8 mouse cellular contexts compared by ENCODE assay signal in genomic region chr10:80070837-80071515, GRCm38 (mm10). TPM values are rescaled to one million over a fixed set of nuclear protein-coding genes. Genes with fewer than 3 reads are reported as not detected.
DNase-seq lines count a peak whose midpoint lies in the region; ATAC-seq lines count a peak whose summit lies in the region.

No protein-coding gene starts in this region.

- no peaks in the 10 kb centered on the region for H3K36me3 ChIP-seq in forebrain, embryonic 11.5 days (ENCODE audit: control insufficient read depth, insufficient read depth, low read length)
- H3K36me3 ChIP-seq in forebrain, embryonic 16.5 days (ENCODE audit: control insufficient read depth, insufficient read depth) = no peaks in the 10 kb centered on the region
- peaks cover 11% of the 10 kb centered on the region; the same call in 1 of the 2 replicates for H3K36me3 ChIP-seq in embryonic facial prominence, embryonic 14.5 days (ENCODE audit: control insufficient read depth, insufficient read depth, low read length)
- H3K36me3 ChIP-seq in heart, embryonic 12.5 days = peaks cover 29% of the 10 kb centered on the region
- peaks cover 60% of the 10 kb centered on the region for H3K36me3 ChIP-seq in liver, embryonic 12.5 days

- no peak overlapping the region for H3K4me3 ChIP-seq in forebrain, embryonic 11.5 days (ENCODE audit: low read depth, low read length)
- no peak overlapping the region for H3K4me3 ChIP-seq in forebrain, embryonic 16.5 days (replicated peaks; ENCODE audit: low read length)
- no peak overlapping the region for H3K4me3 ChIP-seq in embryonic facial prominence, embryonic 14.5 days (ENCODE audit: low read depth, low read length)
- H3K4me3 ChIP-seq in heart, embryonic 12.5 days = 0 out of 2 replicates have a peak overlapping the region, but pooled peaks have one; percentile 2
- peak overlapping the region; percentile 4; the same call in 1 of the 2 replicates for H3K4me3 ChIP-seq in liver, embryonic 12.5 days

- no peak for DNase-seq in forebrain, embryonic 11.5 days (ENCODE audit: low spot score)
- peak; percentile 78 for DNase-seq in embryonic facial prominence, embryonic 14.5 days (ENCODE audit: low spot score)
- peak; percentile 92 for DNase-seq in kidney, postnatal 10 days
- DNase-seq in monocyte, adult 2 months (ENCODE audit: low read depth in 1 of 2, low spot score in 2 of 2) = peak; percentile 50 to 66
- peak; percentile 40 for DNase-seq in telencephalon, adult 2 months (ENCODE audit: low read depth, low spot score)

- H3K4me1 ChIP-seq in forebrain, embryonic 11.5 days (replicated peaks; ENCODE audit: control insufficient read depth, insufficient read depth, low read length) = peaks cover 4% of the 10 kb centered on the region; the same call in 1 of the 2 replicates
- no peaks in the 10 kb centered on the region for H3K4me1 ChIP-seq in forebrain, embryonic 16.5 days (replicated peaks; ENCODE audit: control insufficient read depth, insufficient read depth, low read length)
- H3K4me1 ChIP-seq in embryonic facial prominence, embryonic 14.5 days (ENCODE audit: control insufficient read depth, insufficient read depth, low read length) = peaks cover 24% of the 10 kb centered on the region
- peaks cover 56% of the 10 kb centered on the region for H3K4me1 ChIP-seq in heart, embryonic 12.5 days (replicated peaks)
- H3K4me1 ChIP-seq in liver, embryonic 12.5 days = peaks cover 67% of the 10 kb centered on the region

- H3K9ac ChIP-seq in forebrain, embryonic 11.5 days (ENCODE audit: low read length) = no peak overlapping the region
- H3K9ac ChIP-seq in forebrain, embryonic 16.5 days (replicated peaks; ENCODE audit: low read depth, low read length) = no peak overlapping the region
- H3K9ac ChIP-seq in embryonic facial prominence, embryonic 14.5 days (ENCODE audit: low read depth, low read length) = 0 out of 2 replicates have a peak overlapping the region, but pooled peaks have one; percentile 15
- 0 out of 2 replicates have a peak overlapping the region, but pooled peaks have one; percentile 33 for H3K9ac ChIP-seq in heart, embryonic 12.5 days
- H3K9ac ChIP-seq in liver, embryonic 12.5 days = peak overlapping the region; percentile 58

- ATAC-seq in forebrain, embryonic 11.5 days (replicated peaks; ENCODE audit: low FRiP score) = 0 out of 2 replicates have a peak, but pooled peaks have one; percentile 50
- ATAC-seq in forebrain, embryonic 16.5 days = no peak
- ATAC-seq in embryonic facial prominence, embryonic 14.5 days (ENCODE audit: low read depth) = peak; percentile 85
- ATAC-seq in heart, embryonic 12.5 days (ENCODE audit: insufficient number of reproducible peaks, low FRiP score) = peak; percentile 94
- peak; percentile 96 for ATAC-seq in liver, embryonic 12.5 days

- 0 out of 2 replicates have a peak overlapping the region, but pooled peaks have one; percentile 31 for H3K27ac ChIP-seq in forebrain, embryonic 11.5 days (ENCODE audit: low read depth, low read length)
- H3K27ac ChIP-seq in forebrain, embryonic 16.5 days (ENCODE audit: low read length) = no peak overlapping the region
- H3K27ac ChIP-seq in embryonic facial prominence, embryonic 14.5 days (replicated peaks; ENCODE audit: low read depth, low read length) = peak overlapping the region; percentile 45; the same call in 1 of the 2 replicates
- H3K27ac ChIP-seq in heart, embryonic 12.5 days (ENCODE audit: poor library complexity, severe bottlenecking) = peak overlapping the region; percentile 83
- H3K27ac ChIP-seq in liver, embryonic 12.5 days = peak overlapping the region; percentile 90

- 80% methylated on average over 9 of the region's 9 CpGs for WGBS in forebrain, embryonic 11.5 days
- WGBS in forebrain, embryonic 16.5 days = 54% methylated on average over 9 of the region's 9 CpGs
- WGBS in embryonic facial prominence, embryonic 14.5 days = 40% methylated on average over 9 of the region's 9 CpGs
- 45% methylated on average over 9 of the region's 9 CpGs for WGBS in heart, embryonic 12.5 days
- WGBS in liver, embryonic 12.5 days (ENCODE audit: insufficient replicate concordance) = 55% methylated on average over 9 of the region's 9 CpGs

- no peak overlapping the region for H3K4me2 ChIP-seq in forebrain, embryonic 11.5 days (ENCODE audit: low read depth, low read length, severe bottlenecking)
- H3K4me2 ChIP-seq in forebrain, embryonic 16.5 days (ENCODE audit: low read length) = no peak overlapping the region
- no peak overlapping the region for H3K4me2 ChIP-seq in embryonic facial prominence, embryonic 14.5 days (ENCODE audit: low read depth, low read length)
- peak overlapping the region; percentile 20; the same call in 1 of the 2 replicates for H3K4me2 ChIP-seq in heart, embryonic 12.5 days
- H3K4me2 ChIP-seq in liver, embryonic 12.5 days = peak overlapping the region; percentile 49

- no peaks in the 10 kb centered on the region for H3K9me3 ChIP-seq in forebrain, embryonic 11.5 days (ENCODE audit: control insufficient read depth, low read length)
- H3K9me3 ChIP-seq in forebrain, embryonic 16.5 days (ENCODE audit: control insufficient read depth, low read length) = no peaks in the 10 kb centered on the region
- no peaks in the 10 kb centered on the region for H3K9me3 ChIP-seq in embryonic facial prominence, embryonic 14.5 days (ENCODE audit: control insufficient read depth, low read length)
- H3K9me3 ChIP-seq in heart, embryonic 12.5 days (replicated peaks) = no peaks in the 10 kb centered on the region
- H3K9me3 ChIP-seq in liver, embryonic 12.5 days (replicated peaks) = no peaks in the 10 kb centered on the region

- H3K27me3 ChIP-seq in forebrain, embryonic 11.5 days (ENCODE audit: control insufficient read depth, insufficient read depth, low read length) = no peaks in the 10 kb centered on the region
- H3K27me3 ChIP-seq in forebrain, embryonic 16.5 days (replicated peaks; ENCODE audit: control insufficient read depth, insufficient read depth, low read length) = no peaks in the 10 kb centered on the region
- no peaks in the 10 kb centered on the region for H3K27me3 ChIP-seq in embryonic facial prominence, embryonic 14.5 days (replicated peaks; ENCODE audit: control insufficient read depth, insufficient read depth, low read length)
- no peaks in the 10 kb centered on the region for H3K27me3 ChIP-seq in heart, embryonic 12.5 days (replicated peaks)
- no peaks in the 10 kb centered on the region for H3K27me3 ChIP-seq in liver, embryonic 12.5 days (replicated peaks)

RNA-seq across cellular contexts. Expression of gene Gpx4, which starts 24.0 kb away (rescaled TPM):
- polyA plus RNA-seq in forebrain, embryonic 11.5 days (2014; fragmentation: Nextera tagmentation; extraction: Ambion mirVana) = 506 and 516 TPM in 2 replicates
- polyA plus RNA-seq in forebrain, embryonic 16.5 days (2015; fragmentation: Nextera tagmentation; extraction: Ambion mirVana) = 443 and 475 TPM in 2 replicates
- 505 and 517 TPM in 2 replicates for polyA plus RNA-seq in embryonic facial prominence, embryonic 14.5 days (2014; fragmentation: Nextera tagmentation; extraction: Ambion mirVana)
- polyA plus RNA-seq in heart, embryonic 12.5 days (2016; fragmentation: Nextera tagmentation; extraction: Ambion mirVana) = 677 and 717 TPM in 2 replicates
- polyA plus RNA-seq in liver, embryonic 12.5 days (2016; fragmentation: Nextera tagmentation; extraction: Ambion mirVana) = 682 and 685 TPM in 2 replicates

RNA-seq across cellular contexts. Expression of gene Polr2e, which starts 31.4 kb away (rescaled TPM):
- polyA plus RNA-seq in forebrain, embryonic 11.5 days (2014; fragmentation: Nextera tagmentation; extraction: Ambion mirVana) = 217 and 243 TPM in 2 replicates
- polyA plus RNA-seq in forebrain, embryonic 16.5 days (2015; fragmentation: Nextera tagmentation; extraction: Ambion mirVana) = 173 and 178 TPM in 2 replicates
- 207 and 227 TPM in 2 replicates for polyA plus RNA-seq in embryonic facial prominence, embryonic 14.5 days (2014; fragmentation: Nextera tagmentation; extraction: Ambion mirVana)
- 132 and 135 TPM in 2 replicates for polyA plus RNA-seq in heart, embryonic 12.5 days (2016; fragmentation: Nextera tagmentation; extraction: Ambion mirVana)
- 142 and 147 TPM in 2 replicates for polyA plus RNA-seq in liver, embryonic 12.5 days (2016; fragmentation: Nextera tagmentation; extraction: Ambion mirVana)

RNA-seq across cellular contexts. Expression of gene Sbno2, which starts 34.4 kb away (rescaled TPM):
- 12.5 and 13.6 TPM in 2 replicates for polyA plus RNA-seq in forebrain, embryonic 11.5 days (2014; fragmentation: Nextera tagmentation; extraction: Ambion mirVana)
- polyA plus RNA-seq in forebrain, embryonic 16.5 days (2015; fragmentation: Nextera tagmentation; extraction: Ambion mirVana) = 13.1 and 14.9 TPM in 2 replicates
- polyA plus RNA-seq in embryonic facial prominence, embryonic 14.5 days (2014; fragmentation: Nextera tagmentation; extraction: Ambion mirVana) = 12.8 and 14.1 TPM in 2 replicates
- 13.0 and 14.6 TPM in 2 replicates for polyA plus RNA-seq in heart, embryonic 12.5 days (2016; fragmentation: Nextera tagmentation; extraction: Ambion mirVana)
- polyA plus RNA-seq in liver, embryonic 12.5 days (2016; fragmentation: Nextera tagmentation; extraction: Ambion mirVana) = 15.0 and 15.4 TPM in 2 replicates

RNA-seq across cellular contexts. Expression of gene Stk11, which starts 44.6 kb away (rescaled TPM):
- polyA plus RNA-seq in forebrain, embryonic 11.5 days (2014; fragmentation: Nextera tagmentation; extraction: Ambion mirVana) = 26.5 and 31.6 TPM in 2 replicates
- polyA plus RNA-seq in forebrain, embryonic 16.5 days (2015; fragmentation: Nextera tagmentation; extraction: Ambion mirVana) = 18.0 and 19.7 TPM in 2 replicates
- polyA plus RNA-seq in embryonic facial prominence, embryonic 14.5 days (2014; fragmentation: Nextera tagmentation; extraction: Ambion mirVana) = 32.6 and 32.7 TPM in 2 replicates
- 10.8 and 13.8 TPM in 2 replicates for polyA plus RNA-seq in heart, embryonic 12.5 days (2016; fragmentation: Nextera tagmentation; extraction: Ambion mirVana)
- polyA plus RNA-seq in liver, embryonic 12.5 days (2016; fragmentation: Nextera tagmentation; extraction: Ambion mirVana) = 18.6 and 19.8 TPM in 2 replicates

RNA-seq across cellular contexts. Expression of gene Arhgap45, which starts 54.5 kb away (rescaled TPM):
- 4.6 and 4.9 TPM in 2 replicates for polyA plus RNA-seq in forebrain, embryonic 11.5 days (2014; fragmentation: Nextera tagmentation; extraction: Ambion mirVana)
- 1.2 and 1.8 TPM in 2 replicates for polyA plus RNA-seq in forebrain, embryonic 16.5 days (2015; fragmentation: Nextera tagmentation; extraction: Ambion mirVana)
- 4.4 and 6.4 TPM in 2 replicates for polyA plus RNA-seq in embryonic facial prominence, embryonic 14.5 days (2014; fragmentation: Nextera tagmentation; extraction: Ambion mirVana)
- 7.5 and 8.5 TPM in 2 replicates for polyA plus RNA-seq in heart, embryonic 12.5 days (2016; fragmentation: Nextera tagmentation; extraction: Ambion mirVana)
- 22.3 and 22.8 TPM in 2 replicates for polyA plus RNA-seq in liver, embryonic 12.5 days (2016; fragmentation: Nextera tagmentation; extraction: Ambion mirVana)

Comparison
In these comparisons a context has a peak if more than half of its experiments do, and no peak if none do; other contexts are left out.
1. H3K4me2 ChIP-seq: peak in heart, embryonic 12.5 days (single experiment) and liver, embryonic 12.5 days (single experiment); none in forebrain, embryonic 11.5 days (single experiment), forebrain, embryonic 16.5 days (single experiment) and embryonic facial prominence, embryonic 14.5 days (single experiment).
2. H3K4me3 ChIP-seq: peak in heart, embryonic 12.5 days (single experiment) and liver, embryonic 12.5 days (single experiment); none in forebrain, embryonic 11.5 days (single experiment), forebrain, embryonic 16.5 days (single experiment) and embryonic facial prominence, embryonic 14.5 days (single experiment).
3. H3K9ac ChIP-seq: peak in embryonic facial prominence, embryonic 14.5 days (single experiment), heart, embryonic 12.5 days (single experiment) and liver, embryonic 12.5 days (single experiment); none in forebrain, embryonic 11.5 days (single experiment) and forebrain, embryonic 16.5 days (single experiment).